Mouse (Mus musculus): Measurements from ENCODE around the gene Lgmn. TPM values are rescaled to one million over a fixed set of nuclear protein-coding genes. Genes with fewer than 3 reads are reported as not detected.

Lgmn gene
- total RNA-seq, 2 experiments from 2014 or later, result 78.6 to 84.8 TPM

GRCm38 (mm10) chr12:102450437-102450836 is 10.8 kb upstream of the Lgmn start:
- H3K4me3 ChIP-seq, result 0 out of 2 replicates have a peak overlapping the region, but pooled peaks have one; percentile 9

GRCm38 (mm10) chr12:102445436-102445835 is 5.8 kb upstream of the Lgmn start:
- H3K27ac ChIP-seq, result peak overlapping the region; percentile 23; the same call in 1 of the 2 replicates

More at GRCm38 (mm10) chr12:102450437-102450836, 10.8 kb upstream of the Lgmn start:
- DNase-seq (ENCODE audit: low spot score in 2 of 2), result peak in 1 of 2 experiments; percentile 21
- peak overlapping the region; percentile 69; the same call in 1 of the 2 replicates for H3K27ac ChIP-seq
- TF ChIP-seq CTCF (conservative IDR thresholded peaks at IDR 0.05), result no peak

GRCm38 (mm10) chr12:102443676-102444075 is 4.1 kb upstream of the Lgmn start:
- Histone ChIP-seq H3K27ac (no peak overlapping the region; the same call in 1 of the 2 replicates), H3K4me3 (no peak overlapping the region)
- DNase-seq (ENCODE audit: low spot score in 2 of 2), result no peak
- no peak for TF ChIP-seq CTCF (conservative IDR thresholded peaks at IDR 0.05)

More at GRCm38 (mm10) chr12:102445436-102445835, 5.8 kb upstream of the Lgmn start:
- DNase-seq (ENCODE audit: low spot score in 2 of 2), result no peak
- H3K4me3 ChIP-seq, result no peak overlapping the region
- TF ChIP-seq CTCF (conservative IDR thresholded peaks at IDR 0.05), result no peak

- Histone ChIP-seq H3K27ac (peak overlapping the region; percentile 65), H3K4me3 (no peak overlapping the region)
- DNase-seq (ENCODE audit: low spot score in 2 of 2), result no peak
- no peak for TF ChIP-seq CTCF (conservative IDR thresholded peaks at IDR 0.05)
Measured at GRCm38 (mm10) chr12:102442639-102443038, 3.0 kb upstream of the Lgmn start.

- no peak for DNase-seq (ENCODE audit: low spot score in 2 of 2)
- Histone ChIP-seq H3K4me3 (no peak overlapping the region), H3K27ac (no peak overlapping the region)
- TF ChIP-seq CTCF (conservative IDR thresholded peaks at IDR 0.05), result no peak
Measured at GRCm38 (mm10) chr12:102441141-102441540, 1.5 kb upstream of the Lgmn start.

- TF ChIP-seq CTCF (conservative IDR thresholded peaks at IDR 0.05), result no peak
- no peak for DNase-seq (ENCODE audit: low spot score in 2 of 2)
- H3K27ac ChIP-seq, result 0 out of 2 replicates have a peak overlapping the region, but pooled peaks have one; percentile 28
- H3K4me3 ChIP-seq, result no peak overlapping the region
Measured at GRCm38 (mm10) chr12:102440551-102440950, 938 bp upstream of the Lgmn start.

GRCm38 (mm10) chr12:102438983-102439631 is 506 bp downstream of the Lgmn start:
- peak in 1 of 2 experiments; percentile 37 for DNase-seq (ENCODE audit: low spot score in 2 of 2)
- Histone ChIP-seq H3K4me3 (peak overlapping the region; percentile 77), H3K27ac (peak overlapping the region; percentile 93)
- no peak for TF ChIP-seq CTCF (conservative IDR thresholded peaks at IDR 0.05)

- no peak for DNase-seq (ENCODE audit: low spot score in 2 of 2)
- Histone ChIP-seq H3K4me3 (peak overlapping the region; percentile 77), H3K27ac (peak overlapping the region; percentile 93)
- no peak for TF ChIP-seq CTCF (conservative IDR thresholded peaks at IDR 0.05)
Measured at GRCm38 (mm10) chr12:102437952-102438351, 1.7 kb downstream of the Lgmn start.

GRCm38 (mm10) chr12:102436939-102437526 is 2.6 kb downstream of the Lgmn start:
- TF ChIP-seq CTCF (conservative IDR thresholded peaks at IDR 0.05), result no peak
- no peak for DNase-seq (ENCODE audit: low spot score in 2 of 2)
- H3K4me3 ChIP-seq, result no peak overlapping the region; the same call in 1 of the 2 replicates

GRCm38 (mm10) chr12:102434107-102434506 is 5.5 kb downstream of the Lgmn start:
- Histone ChIP-seq H3K4me3 (no peak overlapping the region), H3K27ac (no peak overlapping the region)
- TF ChIP-seq CTCF (conservative IDR thresholded peaks at IDR 0.05), result no peak
- DNase-seq (ENCODE audit: low spot score in 2 of 2), result no peak

More at GRCm38 (mm10) chr12:102436939-102437526, 2.6 kb downstream of the Lgmn start:
- H3K27ac ChIP-seq, result peak overlapping the region; percentile 93; the same call in 1 of the 2 replicates

GRCm38 (mm10) chr12:102432238-102432637 is 7.4 kb downstream of the Lgmn start:
- DNase-seq (ENCODE audit: low spot score in 2 of 2), result no peak
- Histone ChIP-seq H3K4me3 (no peak overlapping the region), H3K27ac (no peak overlapping the region)
- TF ChIP-seq CTCF (conservative IDR thresholded peaks at IDR 0.05), result no peak

- Histone ChIP-seq H3K4me3 (no peak overlapping the region), H3K27ac (no peak overlapping the region)
- TF ChIP-seq CTCF (conservative IDR thresholded peaks at IDR 0.05), result no peak
- no peak for DNase-seq (ENCODE audit: low spot score in 2 of 2)
Measured at GRCm38 (mm10) chr12:102430228-102430627, 9.4 kb downstream of the Lgmn start.

GRCm38 (mm10) chr12:102429656-102430055 is 10.0 kb downstream of the Lgmn start:
- H3K27ac ChIP-seq, result no peak overlapping the region
- H3K4me3 ChIP-seq, result no peak overlapping the region
- TF ChIP-seq CTCF (conservative IDR thresholded peaks at IDR 0.05), result no peak
- no peak for DNase-seq (ENCODE audit: low spot score in 2 of 2)
